Mouse (Mus musculus) E14TG2a.4 (cell line): ENCODE measurements at regions not wholly inside any gene's neighbourhood (a gene's known extent, or its start where the extent isn't known, plus 50 kb on each side); places are given as distances from the start of the nearest gene placed in this dataset.

Experiments
- CTCF ChIP-seq: conservative IDR thresholded peaks from 2 replicates; pipeline ENCODE4 v1.5.1; 2014; ENCODE audit warnings: low read length
- NANOG ChIP-seq: IDR thresholded peaks from 2 replicates; pipeline ENCODE4 v1.6.1; 2014; ENCODE audit warnings: borderline replicate concordance, low read length, mixed read lengths
- POU5F1 ChIP-seq: IDR thresholded peaks from 2 replicates; pipeline ENCODE4 v1.6.1; 2014; ENCODE audit warnings: low read length, borderline replicate concordance

DNA sequence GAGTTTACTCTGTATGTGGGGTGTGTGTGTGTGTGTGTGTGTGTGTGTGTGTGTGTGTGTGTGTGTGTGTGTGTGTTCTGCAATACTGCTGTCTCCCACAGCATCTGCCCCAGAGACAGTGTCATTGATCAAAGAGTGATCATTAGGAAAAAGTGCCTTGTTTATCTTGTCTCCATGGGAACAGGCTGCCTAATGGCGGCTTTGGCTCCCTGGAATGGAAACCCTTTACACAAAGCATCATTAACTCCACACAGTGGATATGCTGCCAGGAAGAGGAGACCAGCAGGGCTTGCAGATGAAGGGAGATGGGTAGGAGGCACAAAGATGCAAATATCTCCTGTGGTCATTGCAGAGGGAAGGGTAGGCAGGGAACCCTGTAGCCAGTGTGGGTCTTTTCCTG is 106.0 kb upstream of the Cdh4 start:
- no peak for TF ChIP-seq CTCF
- TF ChIP-seq POU5F1, result no peak
- TF ChIP-seq NANOG, result no peak
